Mouse (Mus musculus): Measurements from ENCODE around the gene Zfp979. TPM values are rescaled to one million over a fixed set of nuclear protein-coding genes. Genes with fewer than 3 reads are reported as not detected.

Zfp979 gene
- total RNA-seq (2023; ENCODE audit: inconsistent age): 0.36 TPM in 1 of 4 replicates, not detected in the others

GRCm38 (mm10) chr4:147642413-147642812 lies at the start of gene Zfp979:
Gene Zfp979 (minus strand): TSS chr4:147642513.

Other genes with a start within 250 kb of the Zfp979 start
- gene Zfp982, start 150.1 kb downstream of the Zfp979 start, total RNA-seq (2023; ENCODE audit: inconsistent age): 0.48 to 0.81 TPM (median 0.62 TPM) in 4 replicates
- 0.24 to 0.39 TPM (median 0.38 TPM) in 3 of 4 replicates, not detected in the other for gene Gm16503, start 102.3 kb downstream of the Zfp979 start, total RNA-seq (2023; ENCODE audit: inconsistent age)
- 0.48 TPM in 2 of 4 replicates, not detected in the others for gene Zfp985, start 89.2 kb downstream of the Zfp979 start, total RNA-seq (2023; ENCODE audit: inconsistent age)
- gene Zfp534, start 60.0 kb upstream of the Zfp979 start, total RNA-seq (2023; ENCODE audit: inconsistent age): 0.39 to 1.0 TPM (median 0.66 TPM) in 4 replicates
- 11.5 to 13.7 TPM (median 12.9 TPM) in 4 replicates for gene Zfp984, start 167.3 kb upstream of the Zfp979 start, total RNA-seq (2023; ENCODE audit: inconsistent age)
- gene Zfp933, start 205.9 kb upstream of the Zfp979 start, total RNA-seq (2023; ENCODE audit: inconsistent age): 7.1 to 13.3 TPM (median 9.9 TPM) in 4 replicates
- 42.8 to 49.4 TPM (median 44.6 TPM) in 4 replicates for gene Miip, start 226.3 kb upstream of the Zfp979 start, total RNA-seq (2023; ENCODE audit: inconsistent age)
- 7.9 to 12.4 TPM (median 10.7 TPM) in 4 replicates for gene Fv1, start 226.5 kb upstream of the Zfp979 start, total RNA-seq (2023; ENCODE audit: inconsistent age)